Mouse (Mus musculus): Measurements from ENCODE around the gene Rab3c.

DNA sequence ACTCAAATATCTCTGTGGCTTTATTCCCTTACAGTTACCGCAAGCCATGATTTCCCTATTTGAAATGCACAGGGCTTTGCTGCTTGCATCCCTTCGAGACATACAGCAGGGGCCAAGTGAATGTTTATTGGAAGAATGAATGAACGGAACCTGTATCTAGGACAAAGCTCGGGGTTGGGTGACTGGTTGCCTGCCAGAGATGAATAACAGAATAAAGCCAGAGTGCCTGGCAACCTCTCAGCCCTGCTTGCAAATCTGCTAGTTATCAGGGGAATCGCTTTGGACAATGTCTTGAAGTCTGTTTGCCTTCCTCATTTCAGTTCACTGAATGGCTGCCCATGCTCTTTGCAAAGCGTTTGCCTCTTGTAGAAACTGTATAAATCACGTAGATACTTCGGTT is 135.8 kb downstream of the Rab3c start:
- TF ChIP-seq SRF (IDR thresholded peaks at IDR 0.05; ENCODE audit: control insufficient read depth, insufficient read length, low read depth) (no peak), USF1 (IDR thresholded peaks at IDR 0.05; ENCODE audit: low read depth) (no peak), TCF12 (IDR thresholded peaks at IDR 0.05; ENCODE audit: insufficient read depth, poor library complexity, severe bottlenecking) (no peak)
